In genomic region chr2:44103742-44104141, GRCm38 (mm10) we compare ENCODE assay signal across 8 mouse cellular contexts.
DNase-seq lines count a peak whose midpoint lies in the region; ATAC-seq and TF ChIP-seq lines count a peak whose summit lies in the region.

No protein-coding gene starts in this region.

- POLR2A ChIA-PET in Patski (lab: Charles Lee): no interaction called here

- no peaks in the 10 kb centered on the region for H3K9me3 ChIP-seq in hindbrain, postnatal 0 days (ENCODE audit: low read length)
- H3K9me3 ChIP-seq in hindbrain, embryonic 16.5 days (ENCODE audit: control insufficient read depth, low read length): no peaks in the 10 kb centered on the region
- no peaks in the 10 kb centered on the region for H3K9me3 ChIP-seq in lung, embryonic 14.5 days (ENCODE audit: low read depth, low read length)
- no peaks in the 10 kb centered on the region for H3K9me3 ChIP-seq in hindbrain, embryonic 13.5 days

- no peak overlapping the region for H3K27ac ChIP-seq in hindbrain, postnatal 0 days
- H3K27ac ChIP-seq in hindbrain, embryonic 16.5 days (ENCODE audit: low read depth, low read length): no peak overlapping the region
- peak overlapping the region; percentile 92 for H3K27ac ChIP-seq in lung, embryonic 14.5 days (ENCODE audit: low read depth)
- H3K27ac ChIP-seq in hindbrain, embryonic 13.5 days: no peak overlapping the region

- H3K9ac ChIP-seq in hindbrain, postnatal 0 days (replicated peaks; ENCODE audit: low read length): no peak overlapping the region
- no peak overlapping the region for H3K9ac ChIP-seq in hindbrain, embryonic 16.5 days (ENCODE audit: low read depth, low read length)
- no peak overlapping the region for H3K9ac ChIP-seq in lung, embryonic 14.5 days
- H3K9ac ChIP-seq in hindbrain, embryonic 13.5 days: no peak overlapping the region

- 82% methylated on average over 5 of the region's 5 CpGs for WGBS in hindbrain, postnatal 0 days
- 84% methylated on average over 5 of the region's 5 CpGs for WGBS in hindbrain, embryonic 16.5 days
- 56% methylated on average over 5 of the region's 5 CpGs for WGBS in lung, embryonic 14.5 days
- WGBS in hindbrain, embryonic 13.5 days: 86% methylated on average over 5 of the region's 5 CpGs

- peak; percentile 52 for TF ChIP-seq CTCF in hindbrain, postnatal 0 days (IDR thresholded peaks at IDR 0.05; ENCODE audit: low read depth)
- peak; percentile 55 for TF ChIP-seq CTCF in Patski (IDR thresholded peaks at IDR 0.05)
- peak; percentile 58 for TF ChIP-seq CTCF in lung, embryonic 14.5 days (IDR thresholded peaks at IDR 0.05; ENCODE audit: low read depth)

- DNase-seq in hindbrain, postnatal 0 days (ENCODE audit: low spot score): peak; percentile 54
- DNase-seq in Patski (ENCODE audit: low read depth, low spot score): no peak
- DNase-seq in fibroblast of lung, adult 2 months (ENCODE audit: low read depth): peak; percentile 64
- DNase-seq in lung, embryonic 14.5 days: peak; percentile 74
- DNase-seq in thymus, postnatal 25 days: no peak

- ATAC-seq in hindbrain, postnatal 0 days: no peak
- ATAC-seq in hindbrain, embryonic 16.5 days: no peak
- ATAC-seq in Patski: no peak
- ATAC-seq in lung, embryonic 14.5 days (ENCODE audit: insufficient read depth): no peak
- no peak for ATAC-seq in megakaryocyte-erythroid progenitor cell, adult 5-6 weeks (replicated peaks; ENCODE audit: low FRiP score, low TSS enrichment, poor library complexity, severe bottlenecking)
- no peak for ATAC-seq in hindbrain, embryonic 13.5 days (ENCODE audit: low FRiP score)

- no peaks in the 10 kb centered on the region for H3K4me1 ChIP-seq in hindbrain, postnatal 0 days (ENCODE audit: insufficient read depth, low read length)
- H3K4me1 ChIP-seq in hindbrain, embryonic 16.5 days (ENCODE audit: control insufficient read depth, insufficient read depth, low read depth, low read length): peaks cover 3% of the 10 kb centered on the region
- no peaks in the 10 kb centered on the region for H3K4me1 ChIP-seq in lung, embryonic 14.5 days (ENCODE audit: insufficient read depth)
- peaks cover 10% of the 10 kb centered on the region for H3K4me1 ChIP-seq in hindbrain, embryonic 13.5 days (replicated peaks)

- no peaks in the 10 kb centered on the region for H3K27me3 ChIP-seq in hindbrain, postnatal 0 days (ENCODE audit: insufficient read depth, low read length)
- H3K27me3 ChIP-seq in hindbrain, embryonic 16.5 days (replicated peaks; ENCODE audit: control insufficient read depth, insufficient read depth, low read length): no peaks in the 10 kb centered on the region
- H3K27me3 ChIP-seq in Patski: no peaks in the 10 kb centered on the region
- H3K27me3 ChIP-seq in lung, embryonic 14.5 days (ENCODE audit: insufficient read depth, low read length): no peaks in the 10 kb centered on the region
- H3K27me3 ChIP-seq in hindbrain, embryonic 13.5 days: no peaks in the 10 kb centered on the region

- no peak overlapping the region for H3K4me2 ChIP-seq in hindbrain, postnatal 0 days (ENCODE audit: low read depth, low read length)
- H3K4me2 ChIP-seq in hindbrain, embryonic 16.5 days (ENCODE audit: low read length): no peak overlapping the region
- H3K4me2 ChIP-seq in lung, embryonic 14.5 days: no peak overlapping the region
- no peak overlapping the region for H3K4me2 ChIP-seq in hindbrain, embryonic 13.5 days

- CTCF ChIA-PET in Patski (lab: Charles Lee): no interaction called here

- H3K36me3 ChIP-seq in hindbrain, postnatal 0 days (ENCODE audit: insufficient read depth, low read length): no peaks in the 10 kb centered on the region
- H3K36me3 ChIP-seq in hindbrain, embryonic 16.5 days (ENCODE audit: control insufficient read depth, insufficient read depth, low read length): no peaks in the 10 kb centered on the region
- no peaks in the 10 kb centered on the region for H3K36me3 ChIP-seq in lung, embryonic 14.5 days (ENCODE audit: insufficient read depth)
- no peaks in the 10 kb centered on the region for H3K36me3 ChIP-seq in hindbrain, embryonic 13.5 days

- H3K4me3 ChIP-seq in hindbrain, postnatal 0 days (ENCODE audit: low read length): no peak overlapping the region
- H3K4me3 ChIP-seq in hindbrain, embryonic 16.5 days (ENCODE audit: low read length): no peak overlapping the region
- no peak overlapping the region for H3K4me3 ChIP-seq in lung, embryonic 14.5 days (ENCODE audit: low read depth, low read length)
- no peak overlapping the region for H3K4me3 ChIP-seq in hindbrain, embryonic 13.5 days

- in situ Hi-C loops in Patski (cut with MboI; ENCODE audit: low pct_unique_long_range_greater_than_20kb): no loop called here

Comparison
In these comparisons a context has a peak if more than half of its experiments do, and no peak if none do; other contexts are left out.
1. DNase-seq: peak in hindbrain, postnatal 0 days (single experiment), fibroblast of lung, adult 2 months (single experiment) and lung, embryonic 14.5 days (single experiment); none in Patski (single experiment) and thymus, postnatal 25 days (single experiment).
2. Peak in every context shown above with its lines, with median percentiles within 50 percentile points of each other: CTCF ChIP-seq.